Mouse (Mus musculus) liver, embryonic 11.5 days (tissue): ENCODE results near the gene Senp2. TPM values are rescaled to one million over a fixed set of nuclear protein-coding genes. Genes with fewer than 3 reads are reported as not detected.
"Not testable (repeated sequence)": the region's sequence is repeated elsewhere in the genome, so short reads cannot be mapped to it uniquely, and the experiment has no call there.

Source experiments
- ATAC-seq: fragments of 200-750 bp; cut with Nextera tagmentation; replicated peaks from 2 replicates; pipeline ENCODE4 v1.8.0; 2017; ENCODE audit warnings: moderate number of reproducible peaks, mild to moderate bottlenecking, moderate TSS enrichment, moderate library complexity; ENCODE audit not compliant: low FRiP score
- DNase-seq: peaks from one replicate; pipeline ENCODE4 v3.0.0-alpha.2; 2017; ENCODE audit warnings: low spot score
- H3K27ac ChIP-seq: fragments of 300-500 bp; sonication (generic); 2 replicates; pipeline ENCODE4 v1.5.1; 2014; ENCODE audit warnings: mild to moderate bottlenecking, low read depth, low read length, control low read depth
- H3K27me3 ChIP-seq: fragments of 300-500 bp; sonication (generic); replicated peaks from 2 replicates; pipeline ENCODE4 v1.6.1; 2014; ENCODE audit warnings: low read length, mixed read lengths; ENCODE audit not compliant: control insufficient read depth, insufficient read depth
- H3K36me3 ChIP-seq: fragments of 300-500 bp; sonication (generic); 2 replicates; pipeline ENCODE4 v1.6.1; 2014; ENCODE audit warnings: mild to moderate bottlenecking, low read length, moderate library complexity, mixed read lengths; ENCODE audit not compliant: control insufficient read depth, insufficient read depth
- H3K4me1 ChIP-seq: fragments of 300-500 bp; sonication (generic); replicated peaks from 2 replicates; pipeline ENCODE4 v1.6.1; 2014; ENCODE audit warnings: low read length, mixed read lengths; ENCODE audit not compliant: control insufficient read depth, insufficient read depth
- H3K4me2 ChIP-seq: fragments of 300-500 bp; sonication (generic); 2 replicates; pipeline ENCODE4 v1.6.1; 2014; ENCODE audit warnings: mild to moderate bottlenecking, control low read depth, moderate library complexity
- H3K4me3 ChIP-seq: fragments of 300-500 bp; sonication (generic); 2 replicates; pipeline ENCODE4 v1.5.1; 2014; ENCODE audit warnings: low read depth, low read length, control low read depth
- H3K9ac ChIP-seq: fragments of 300-500 bp; sonication (generic); 2 replicates; pipeline ENCODE4 v1.6.1; 2014; ENCODE audit warnings: low read depth, low read length, control low read depth
- H3K9me3 ChIP-seq: fragments of 300-500 bp; sonication (generic); 2 replicates; pipeline ENCODE4 v1.6.1; 2016; ENCODE audit warnings: low read length, inconsistent platforms, mixed read lengths; ENCODE audit not compliant: control insufficient read depth
- WGBS: fragments of 180-500 bp; shearing (Covaris S2); extraction: QIAGEN DNeasy Blood & Tissue Kit; methylation state at CpG from one replicate; pipeline ENCODE4 v1.1.7; 2014; 5-methylcytosine and 5-hydroxymethylcytosine counted together
- polyA plus RNA-seq: library from polyadenylated mRNA; unstranded; fragments of >200 nt; fragmentation: Nextera tagmentation; extraction: Ambion mirVana; gene quantifications from 2 replicates; pipeline ENCODE4 v1.2.1, GENCODE M21; 2014

Gene Senp2
- polyA plus RNA-seq, 1 experiment from 2014 or later: 65.1 TPM

GRCm38 (mm10) chr16:21984091-21984490 is 25.2 kb upstream of the Senp2 start:
- Histone ChIP-seq H3K9ac (no peak overlapping the region), H3K27me3 (no peaks in the 10 kb centered on the region), H3K4me2 (no peak overlapping the region), H3K4me1 (no peaks in the 10 kb centered on the region), H3K27ac (no peak overlapping the region), H3K36me3 (no peaks in the 10 kb centered on the region), H3K4me3 (no peak overlapping the region), H3K9me3 (no peaks in the 10 kb centered on the region)
- ATAC-seq (no peak), DNase-seq (no peak)
- 80% methylated on average over 12 of the region's 12 CpGs for WGBS

GRCm38 (mm10) chr16:21986191-21986590 is 23.1 kb upstream of the Senp2 start:
- H3K27me3 ChIP-seq: no peaks in the 10 kb centered on the region
- H3K4me3 ChIP-seq: no peak overlapping the region
- H3K36me3 ChIP-seq: no peaks in the 10 kb centered on the region
- H3K27ac ChIP-seq: no peak overlapping the region
- H3K9ac ChIP-seq: no peak overlapping the region
- ATAC-seq (no peak), DNase-seq (no peak)
- H3K4me2 ChIP-seq: no peak overlapping the region
- H3K4me1 ChIP-seq: no peaks in the 10 kb centered on the region
- H3K9me3 ChIP-seq: no peaks in the 10 kb centered on the region
- WGBS: 47% methylated on average over 3 of the region's 3 CpGs

GRCm38 (mm10) chr16:21987956-21988355 is 21.3 kb upstream of the Senp2 start:
- Histone ChIP-seq H3K9me3 (no peaks in the 10 kb centered on the region), H3K4me2 (no peak overlapping the region), H3K27me3 (no peaks in the 10 kb centered on the region), H3K9ac (no peak overlapping the region), H3K4me1 (no peaks in the 10 kb centered on the region), H3K4me3 (no peak overlapping the region), H3K27ac (no peak overlapping the region), H3K36me3 (no peaks in the 10 kb centered on the region)
- WGBS: 69% methylated on average over 5 of the region's 5 CpGs
- ATAC-seq (no peak), DNase-seq (no peak)

GRCm38 (mm10) chr16:21990893-21991292 is 18.4 kb upstream of the Senp2 start:
- not testable (repeated sequence) for H3K36me3 ChIP-seq, ATAC-seq, H3K27me3 ChIP-seq, H3K4me3 ChIP-seq, H3K9me3 ChIP-seq, H3K9ac ChIP-seq, H3K27ac ChIP-seq, H3K4me1 ChIP-seq, DNase-seq, H3K4me2 ChIP-seq

GRCm38 (mm10) chr16:21991774-21992173 is 17.5 kb upstream of the Senp2 start:
- DNase-seq (no peak), ATAC-seq (no peak)
- WGBS: 80% methylated on average over 2 of the region's 2 CpGs
- H3K27ac ChIP-seq: no peak overlapping the region
- H3K36me3 ChIP-seq: no peaks in the 10 kb centered on the region
- H3K9ac ChIP-seq: no peak overlapping the region
- H3K4me1 ChIP-seq: peaks cover 14% of the 10 kb centered on the region
- H3K4me2 ChIP-seq: no peak overlapping the region
- H3K4me3 ChIP-seq: no peak overlapping the region
- H3K27me3 ChIP-seq: no peaks in the 10 kb centered on the region
- H3K9me3 ChIP-seq: no peaks in the 10 kb centered on the region

DNA sequence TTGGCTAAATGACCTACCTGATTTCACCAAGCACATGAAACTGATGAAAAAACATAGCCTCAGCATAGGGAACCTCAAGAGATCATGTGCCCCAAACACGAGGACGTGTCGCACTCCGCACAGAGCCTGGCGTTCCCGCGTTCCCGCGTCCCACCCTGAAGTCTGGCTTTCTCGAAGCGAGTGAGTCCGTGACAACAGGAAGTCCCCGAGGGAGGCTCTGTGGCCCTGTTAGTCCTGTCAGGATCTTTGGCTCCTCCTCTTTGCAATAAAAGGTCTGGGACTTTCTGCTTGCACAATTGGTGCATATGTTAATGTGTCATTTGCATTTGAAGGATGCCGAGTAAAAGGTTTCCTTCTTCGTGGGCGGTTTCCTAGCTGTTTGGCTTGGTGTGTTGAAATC is 14.0 kb upstream of the Senp2 start, which contains the start of gene Liph:
Liph (minus strand) TSS at position 360 of the 400 bp plus-strand sequence.
- Histone ChIP-seq H3K4me3 (peak within 1 kb of the TSS; percentile 1; the same call in 1 of the 2 replicates), H3K9ac (peak within 1 kb of the TSS; percentile 46), H3K27ac (peak within 1 kb of the TSS; percentile 82), H3K36me3 (no peaks in the 10 kb centered on the region), H3K9me3 (no peaks in the 10 kb centered on the region), H3K27me3 (no peaks in the 10 kb centered on the region), H3K4me2 (peak within 1 kb of the TSS; percentile 51), H3K4me1 (peaks cover 26% of the 10 kb centered on the region)
- DNase-seq: no peak
- 0 out of 2 replicates have a peak, but pooled peaks have one; percentile 33 for ATAC-seq
- WGBS: 14% methylated on average over 16 of the region's 16 CpGs

DNA sequence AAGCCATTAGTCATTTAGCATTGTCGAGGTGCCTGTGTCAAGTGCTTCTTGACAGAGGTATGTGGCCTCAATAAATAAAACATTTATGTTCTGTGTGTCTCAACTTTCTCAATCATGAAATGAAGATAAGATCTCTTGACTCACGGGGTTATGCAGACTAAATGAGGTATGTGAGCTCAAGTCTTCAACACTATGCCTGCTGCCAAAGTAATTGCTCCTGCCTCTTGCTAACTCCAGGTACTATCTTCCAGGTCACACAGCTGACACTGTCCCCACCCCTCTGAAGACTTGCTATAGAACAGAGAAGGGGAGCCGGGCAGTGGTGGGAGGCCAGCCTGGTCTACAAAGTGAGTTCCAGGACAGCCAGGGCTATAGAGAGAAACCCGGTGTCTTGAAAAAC is 12.9 kb upstream of the Senp2 start:
- Histone ChIP-seq H3K4me1 (peaks cover 26% of the 10 kb centered on the region), H3K4me3 (no peak overlapping the region), H3K27me3 (no peaks in the 10 kb centered on the region), H3K9me3 (no peaks in the 10 kb centered on the region), H3K36me3 (no peaks in the 10 kb centered on the region), H3K27ac (peak overlapping the region; percentile 82), H3K4me2 (peak overlapping the region; percentile 50), H3K9ac (0 out of 2 replicates have a peak overlapping the region, but pooled peaks have one; percentile 46)
- ATAC-seq (peak; percentile 67), DNase-seq (no peak)
- WGBS: 33% methylated on average over 4 of the region's 4 CpGs

DNA sequence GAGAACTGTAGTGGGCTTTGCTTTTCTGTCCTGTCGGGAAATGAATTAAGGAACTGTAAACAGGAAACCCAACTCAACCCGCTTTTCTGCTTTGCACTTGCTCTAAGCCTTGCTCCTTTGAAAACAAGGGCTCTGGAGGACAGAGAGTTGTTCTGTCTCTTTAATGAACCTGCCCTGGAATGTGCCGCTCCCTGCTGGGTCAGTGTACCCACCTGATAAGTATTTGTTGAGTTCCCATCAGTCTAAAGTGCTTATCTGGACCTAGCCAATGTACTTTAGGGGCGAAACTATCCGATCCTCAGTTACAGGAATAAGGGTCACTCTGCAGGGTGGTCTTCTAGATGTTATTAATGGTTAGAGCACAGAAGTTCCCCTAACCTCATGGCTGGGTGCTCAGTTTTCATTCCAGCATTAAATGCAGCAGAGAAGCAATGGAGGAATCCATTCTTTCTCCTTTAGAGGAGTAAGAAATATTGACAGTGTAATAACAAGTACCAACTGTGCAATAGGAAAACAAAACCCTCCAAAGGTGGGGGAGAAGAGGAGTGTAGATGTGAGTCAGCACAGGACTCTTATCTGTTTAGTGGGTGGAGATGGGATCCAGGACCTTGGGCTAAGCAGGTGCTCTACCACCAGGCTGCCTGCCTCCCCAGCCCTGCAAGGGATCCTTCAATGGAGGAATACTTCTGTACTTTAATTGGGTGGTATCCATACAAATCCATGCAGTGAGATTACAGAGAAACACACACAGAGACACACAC is 12.2 kb upstream of the Senp2 start:
- Histone ChIP-seq H3K9me3 (no peaks in the 10 kb centered on the region), H3K36me3 (no peaks in the 10 kb centered on the region), H3K4me3 (no peak overlapping the region), H3K4me2 (peak overlapping the region; percentile 50), H3K27me3 (no peaks in the 10 kb centered on the region), H3K9ac (0 out of 2 replicates have a peak overlapping the region, but pooled peaks have one; percentile 46), H3K27ac (peak overlapping the region; percentile 82), H3K4me1 (peaks cover 26% of the 10 kb centered on the region)
- ATAC-seq (peak; percentile 94), DNase-seq (no peak)
- 19% methylated on average over 5 of the region's 5 CpGs for WGBS

DNA sequence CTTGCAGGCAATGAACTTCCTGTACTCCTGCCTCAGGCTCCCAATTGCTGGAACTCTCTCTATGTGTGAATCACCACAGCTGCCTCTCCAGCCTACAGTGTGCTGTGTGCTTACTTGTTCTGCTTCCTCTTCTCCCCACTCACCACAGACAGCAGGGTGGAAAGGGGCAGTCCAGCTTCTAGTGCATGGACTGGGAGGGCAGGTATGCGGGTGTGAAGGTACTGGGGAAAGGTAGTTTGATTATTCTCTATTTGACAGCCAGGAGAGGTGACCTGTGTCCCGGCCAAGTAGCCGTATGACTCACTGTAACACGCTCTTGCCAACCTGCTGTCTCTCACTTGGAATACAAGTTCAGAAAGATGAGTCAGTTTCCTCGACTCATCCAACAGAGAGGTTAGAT is 11.2 kb upstream of the Senp2 start:
- no peaks in the 10 kb centered on the region for H3K27me3 ChIP-seq
- no peaks in the 10 kb centered on the region for H3K9me3 ChIP-seq
- 74% methylated on average over 5 of the region's 5 CpGs for WGBS
- H3K27ac ChIP-seq: no peak overlapping the region
- ATAC-seq: no peak
- H3K4me2 ChIP-seq: no peak overlapping the region
- H3K4me1 ChIP-seq: peaks cover 26% of the 10 kb centered on the region
- DNase-seq: no peak
- H3K4me3 ChIP-seq: no peak overlapping the region
- no peak overlapping the region for H3K9ac ChIP-seq
- H3K36me3 ChIP-seq: no peaks in the 10 kb centered on the region
